Mouse (Mus musculus): Measurements from ENCODE around the gene Olfr705. TPM values are rescaled to one million over a fixed set of nuclear protein-coding genes. Genes with fewer than 3 reads are reported as not detected.

Olfr705 gene
- polyA plus RNA-seq (2017; shearing (Covaris generic)) = not detected

GRCm38 (mm10) chr7:106876791-106877190, at the start of gene Olfr705:
Gene Olfr705, minus strand, starts transcription at chr7:106876891.

GRCm38 (mm10) chr7:106907676-106908075, 31.0 kb upstream of the Olfr705 start, which contains the start of gene Olfr1532-ps1:
Gene Olfr1532-ps1, plus strand, starts transcription at chr7:106908001.

GRCm38 (mm10) chr7:106901141-106901540, 24.4 kb upstream of the Olfr705 start, which contains the start of gene Olfr707:
Gene Olfr707, minus strand, starts transcription at chr7:106901241.

GRCm38 (mm10) chr7:106888062-106888461, 11.4 kb upstream of the Olfr705 start, which contains the start of gene Olfr706:
Gene Olfr706, minus strand, starts transcription at chr7:106888162.

GRCm38 (mm10) chr7:106862885-106863284, 13.8 kb downstream of the Olfr705 start, which contains the start of gene Olfr704:
Gene Olfr704, plus strand, starts transcription at chr7:106863185.

GRCm38 (mm10) chr7:106843060-106843459, 33.6 kb downstream of the Olfr705 start, which contains the start of gene Olfr703:
Gene Olfr703, plus strand, starts transcription at chr7:106843360.

GRCm38 (mm10) chr7:106833793-106834192, 42.9 kb downstream of the Olfr705 start, which contains the start of gene Olfr702:
Gene Olfr702, minus strand, starts transcription at chr7:106833893.

Other genes starting within 250 kb of the Olfr705 start
- gene Olfr693, start 196.3 kb downstream of the Olfr705 start, polyA plus RNA-seq (2017; shearing (Covaris generic)) = not detected
- gene Olfr694, start 185.1 kb downstream of the Olfr705 start, polyA plus RNA-seq (2017; shearing (Covaris generic)) = not detected
- gene Olfr695, start 160.5 kb downstream of the Olfr705 start, polyA plus RNA-seq (2017; shearing (Covaris generic)) = not detected
- not detected for gene Olfr697, start 134.4 kb downstream of the Olfr705 start, polyA plus RNA-seq (2017; shearing (Covaris generic))
- not detected for gene Olfr698, start 121.5 kb downstream of the Olfr705 start, polyA plus RNA-seq (2017; shearing (Covaris generic))
- not detected for gene Olfr699, start 83.7 kb downstream of the Olfr705 start, polyA plus RNA-seq (2017; shearing (Covaris generic))
- gene Olfr700, start 68.1 kb downstream of the Olfr705 start, polyA plus RNA-seq (2017; shearing (Covaris generic)) = not detected
- gene Olfr701, start 62.8 kb downstream of the Olfr705 start, polyA plus RNA-seq (2017; shearing (Covaris generic)) = not detected
- not detected for gene Olfr702, start 43.0 kb downstream of the Olfr705 start, polyA plus RNA-seq (2017; shearing (Covaris generic))
- not detected for gene Olfr703, start 33.5 kb downstream of the Olfr705 start, polyA plus RNA-seq (2017; shearing (Covaris generic))
- 0.55 TPM for gene Olfr704, start 13.7 kb downstream of the Olfr705 start, polyA plus RNA-seq (2017; shearing (Covaris generic))
- gene Olfr706, start 11.3 kb upstream of the Olfr705 start, polyA plus RNA-seq (2017; shearing (Covaris generic)) = not detected
- not detected for gene Olfr707, start 24.4 kb upstream of the Olfr705 start, polyA plus RNA-seq (2017; shearing (Covaris generic))
- not detected for gene Olfr1532-ps1, start 31.1 kb upstream of the Olfr705 start, polyA plus RNA-seq (2017; shearing (Covaris generic))
- gene Olfr709-ps1, start 55.3 kb upstream of the Olfr705 start, polyA plus RNA-seq (2017; shearing (Covaris generic)) = not detected
- not detected for gene Olfr710, start 71.4 kb upstream of the Olfr705 start, polyA plus RNA-seq (2017; shearing (Covaris generic))
- gene Olfr6, start 87.0 kb upstream of the Olfr705 start, polyA plus RNA-seq (2017; shearing (Covaris generic)) = 0.07 TPM
- not detected for gene Olfr711, start 98.6 kb upstream of the Olfr705 start, polyA plus RNA-seq (2017; shearing (Covaris generic))
- not detected for gene Olfr2, start 129.2 kb upstream of the Olfr705 start, polyA plus RNA-seq (2017; shearing (Covaris generic))
- gene Olfr713, start 154.3 kb upstream of the Olfr705 start, polyA plus RNA-seq (2017; shearing (Covaris generic)) = not detected
- gene Olfr714, start 194.1 kb upstream of the Olfr705 start, polyA plus RNA-seq (2017; shearing (Covaris generic)) = not detected
- not detected for gene Olfr17, start 216.3 kb upstream of the Olfr705 start, polyA plus RNA-seq (2017; shearing (Covaris generic))
- not detected for gene Olfr715b, start 233.5 kb upstream of the Olfr705 start, polyA plus RNA-seq (2017; shearing (Covaris generic))